Mouse (Mus musculus) cortical plate, adult 2 months (tissue): ENCODE results near the gene Flrt2. TPM values are rescaled to one million over a fixed set of nuclear protein-coding genes. Genes with fewer than 3 reads are reported as not detected.

Experiments
- H3K27ac ChIP-seq: fragments of 200-500 bp; 2 replicates; pipeline ENCODE4 v1.5.1; 2012; ENCODE audit warnings: low read length, control low read depth, inconsistent platforms; ENCODE audit not compliant: insufficient read depth
- H3K4me1 ChIP-seq: fragments of 200-500 bp; 2 replicates; pipeline ENCODE4 v1.6.1; 2011; ENCODE audit warnings: low read length; ENCODE audit not compliant: control insufficient read depth, insufficient read depth
- H3K4me3 ChIP-seq: fragments of 200-500 bp; 2 replicates; pipeline ENCODE4 v1.5.1; 2011; ENCODE audit warnings: mild to moderate bottlenecking, low read length, control low read depth; ENCODE audit not compliant: insufficient read depth
- CTCF ChIP-seq: fragments of 200-500 bp; IDR thresholded peaks from 2 replicates; pipeline ENCODE4 v1.5.1; 2011; ENCODE audit warnings: mild to moderate bottlenecking, control low read depth, low read length; ENCODE audit not compliant: insufficient read depth; ENCODE audit errors: extremely low read depth
- POLR2A ChIP-seq: fragments of 200-500 bp; IDR thresholded peaks from 2 replicates; pipeline ENCODE4 v1.6.1; 2011; ENCODE audit warnings: mild to moderate bottlenecking, low read length, control low read depth; ENCODE audit not compliant: insufficient read depth; ENCODE audit errors: extremely low read depth
- polyA plus RNA-seq: library from polyadenylated mRNA; depleted of rRNA; stranded (reverse); fragments of >200 nt; gene quantifications from 2 replicates; pipeline ENCODE4 v1.2.3, GENCODE M21; 2012

Flrt2 gene
- polyA plus RNA-seq, 1 experiment: 26.1 TPM

DNA sequence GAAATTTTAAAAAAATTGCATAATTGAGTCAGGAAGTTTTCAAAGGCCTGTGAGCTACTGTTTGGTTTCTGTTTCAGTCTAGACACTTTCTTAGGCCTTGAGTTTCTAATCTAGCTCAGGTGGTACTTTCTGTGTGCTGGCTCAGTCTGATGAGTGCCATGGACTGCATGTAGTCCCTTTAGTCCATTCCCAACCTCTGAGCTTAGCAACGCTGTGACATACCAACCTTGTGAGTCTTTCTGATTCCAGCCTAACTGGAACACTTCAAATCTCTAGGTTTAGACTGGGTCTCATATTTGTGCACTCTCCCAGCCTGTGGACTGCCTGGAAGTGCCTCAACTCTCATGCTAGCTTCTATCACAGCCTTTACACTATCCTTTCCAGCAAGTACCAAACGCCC lies 57.2 kb downstream of the Flrt2 start:
- TF ChIP-seq CTCF (no peak), POLR2A (no peak)
- no peak overlapping the region for H3K4me3 ChIP-seq
- peaks cover 10% of the 10 kb centered on the region; the same call in 1 of the 2 replicates for H3K4me1 ChIP-seq
- H3K27ac ChIP-seq: no peak overlapping the region

DNA sequence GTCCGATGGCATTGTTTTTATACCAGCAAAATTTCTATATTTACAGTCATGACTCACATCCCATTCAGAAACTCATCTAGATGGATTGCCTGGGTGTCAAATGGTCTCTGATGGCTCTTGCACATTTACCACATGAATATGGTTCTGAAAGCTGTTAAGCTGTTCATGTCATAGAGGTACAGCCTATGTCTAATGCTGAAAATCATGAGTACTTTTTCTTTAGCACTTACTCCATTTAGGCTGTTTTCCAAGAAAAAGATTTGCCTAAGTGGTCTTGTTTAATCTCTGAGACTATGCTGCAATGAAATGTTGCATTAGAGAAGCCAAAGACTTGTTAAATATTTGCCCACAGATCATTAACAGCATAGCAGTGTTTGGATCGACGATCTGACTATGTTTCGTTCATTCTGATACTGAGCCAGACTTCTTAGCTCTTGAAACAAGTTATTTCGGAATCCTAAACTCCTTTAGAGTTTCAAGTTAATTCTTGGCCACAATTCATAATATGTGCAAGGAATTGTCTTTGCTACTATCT lies 67.3 kb downstream of the Flrt2 start:
- Histone ChIP-seq H3K4me3 (no peak overlapping the region), H3K4me1 (peaks cover 1% of the 10 kb centered on the region; the same call in 1 of the 2 replicates), H3K27ac (no peak overlapping the region)
- no peak for TF ChIP-seq POLR2A
- TF ChIP-seq CTCF: no peak

GRCm38 (mm10) chr12:95765255-95765654 lies 73.2 kb downstream of the Flrt2 start:
- Histone ChIP-seq H3K4me3 (no peak overlapping the region), H3K27ac (no peak overlapping the region), H3K4me1 (peaks cover 1% of the 10 kb centered on the region; the same call in 1 of the 2 replicates)
- TF ChIP-seq CTCF (no peak), POLR2A (no peak)

DNA sequence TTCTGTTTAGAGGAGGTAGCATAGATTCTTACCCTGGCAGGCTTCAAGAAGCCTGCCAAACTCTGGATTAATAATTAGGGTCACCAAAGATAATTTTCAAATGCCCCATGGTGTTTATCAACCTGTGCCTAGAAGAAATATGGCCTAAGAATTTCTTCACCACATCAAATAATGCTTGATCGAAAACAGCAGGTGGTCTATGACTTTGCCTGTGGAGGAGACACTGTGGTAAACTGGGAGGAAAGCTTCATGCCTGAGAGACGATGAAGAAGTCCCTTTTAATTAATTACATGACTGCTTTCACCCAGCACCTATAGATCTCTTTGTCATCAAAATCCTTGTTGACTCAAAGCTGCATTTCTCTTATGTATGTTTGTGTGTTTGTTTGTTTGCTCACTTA lies 77.0 kb downstream of the Flrt2 start:
- TF ChIP-seq CTCF (no peak), POLR2A (no peak)
- Histone ChIP-seq H3K4me3 (no peak overlapping the region), H3K4me1 (peaks cover 5% of the 10 kb centered on the region; the same call in 1 of the 2 replicates), H3K27ac (no peak overlapping the region)

- no peak overlapping the region for H3K4me3 ChIP-seq
- TF ChIP-seq POLR2A: no peak
- no peak for TF ChIP-seq CTCF
- H3K4me1 ChIP-seq: peaks cover 8% of the 10 kb centered on the region; the same call in 1 of the 2 replicates
- 0 out of 2 replicates have a peak overlapping the region, but pooled peaks have one; percentile 37 for H3K27ac ChIP-seq
Observed at GRCm38 (mm10) chr12:95770251-95770650, 78.2 kb downstream of the Flrt2 start.

DNA sequence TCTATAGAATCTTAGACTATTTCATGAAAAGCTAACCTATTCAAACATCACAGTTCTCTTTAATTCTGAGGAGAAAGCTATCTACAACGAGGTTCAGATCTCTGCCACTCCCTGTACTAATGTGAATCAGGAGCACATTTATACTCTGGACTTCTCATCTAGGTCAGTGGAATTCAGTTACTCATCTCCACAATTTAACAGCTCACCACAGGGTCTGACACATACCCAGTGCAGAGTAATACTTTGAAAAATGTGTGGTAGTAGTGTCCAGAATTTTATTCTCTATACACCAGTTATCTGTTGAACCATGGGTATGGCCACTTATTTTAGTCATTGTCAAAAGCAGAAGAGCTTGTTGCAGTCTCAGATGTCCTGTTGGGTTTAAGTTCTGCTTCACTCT lies 98.1 kb downstream of the Flrt2 start:
- no peak overlapping the region for H3K27ac ChIP-seq
- TF ChIP-seq POLR2A: no peak
- no peak for TF ChIP-seq CTCF
- H3K4me1 ChIP-seq: no peaks in the 10 kb centered on the region
- H3K4me3 ChIP-seq: no peak overlapping the region

DNA sequence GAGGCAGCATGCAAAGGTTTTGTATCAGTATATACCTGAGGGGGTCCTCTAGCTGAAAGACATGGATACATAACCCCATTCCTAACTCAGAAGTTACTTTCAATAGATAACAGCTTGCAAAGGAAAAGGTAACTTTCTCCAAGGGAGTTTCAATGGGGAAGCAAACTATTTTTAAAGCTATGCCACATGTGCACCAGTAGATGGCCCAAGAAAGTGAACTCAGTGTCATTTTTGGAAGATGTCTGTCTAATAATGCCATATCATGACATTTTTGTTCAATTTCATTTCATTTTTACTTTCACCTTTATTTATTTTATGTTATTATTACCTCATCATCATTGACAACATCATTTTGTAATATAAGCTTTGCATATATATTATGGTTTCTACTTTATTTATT lies 124.6 kb downstream of the Flrt2 start:
- no peak overlapping the region for H3K27ac ChIP-seq
- no peak overlapping the region for H3K4me3 ChIP-seq
- no peaks in the 10 kb centered on the region for H3K4me1 ChIP-seq
- TF ChIP-seq CTCF (no peak), POLR2A (no peak)
